Mouse (Mus musculus) heart, postnatal 0 days (tissue): ENCODE data around the gene Cnep1r1.

Experiments
- CTCF ChIP-seq: IDR thresholded peaks from 2 replicates; pipeline ENCODE4 v1.5.1; 2016; ENCODE audit warnings: antibody characterized with exemption, control low read depth, low read depth
- EP300 ChIP-seq: IDR thresholded peaks from 2 replicates; pipeline ENCODE4 v1.6.1; 2016; ENCODE audit warnings: antibody characterized with exemption, low read depth

DNA sequence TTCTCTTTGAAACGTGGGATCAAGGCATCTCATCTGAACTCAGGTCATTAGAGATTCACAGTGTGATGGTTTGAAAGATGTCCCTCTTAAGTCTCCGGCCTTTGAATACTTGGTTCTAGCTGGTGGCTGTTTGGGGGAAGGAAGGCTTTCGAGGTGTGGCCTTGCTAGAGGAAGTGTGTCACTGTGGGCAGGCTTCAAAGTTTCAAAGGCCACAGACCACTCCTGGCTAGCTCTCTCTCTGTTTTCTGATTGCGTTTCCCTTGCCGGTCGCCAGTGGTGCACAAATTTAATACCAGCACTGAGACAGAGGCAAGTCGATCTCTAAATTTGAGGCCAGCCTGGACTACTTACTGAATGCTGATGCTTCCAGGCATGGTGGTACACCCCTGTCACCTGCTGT lies 56.7 kb downstream of the Cnep1r1 start:
- TF ChIP-seq CTCF (no peak), EP300 (no peak)
